Mouse (Mus musculus): Measurements from ENCODE around the gene Srgap2.
A peak's percentile ranks its signal among the peaks of the same experiment; 100 is the strongest.

Gene Srgap2

DNA sequence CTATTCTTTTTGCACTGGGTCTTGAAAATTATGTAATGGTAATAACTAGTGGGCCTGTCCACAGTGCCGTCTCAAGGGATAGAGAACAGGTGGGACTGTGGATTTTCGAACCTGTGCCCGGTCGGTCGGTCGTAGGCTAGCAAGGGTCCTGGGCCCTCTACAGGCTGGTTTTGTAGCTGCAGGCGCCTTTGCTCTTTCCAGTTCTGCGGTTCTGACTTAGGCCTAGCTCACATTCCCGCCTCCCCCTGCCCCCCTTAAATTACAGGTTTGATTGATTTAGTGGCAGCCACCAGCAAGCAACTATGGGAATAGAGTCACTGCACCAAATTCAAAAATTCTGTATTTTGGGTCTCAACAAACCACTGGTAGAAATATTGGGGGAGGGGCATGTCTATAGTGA is 281.2 kb downstream of the Srgap2 start:
- DNase-seq (ENCODE audit: low read depth), result peak; percentile 74

- DNase-seq (ENCODE audit: low read depth), result peak; percentile 75
Observed at GRCm38 (mm10) chr1:131245089-131245856, 281.9 kb downstream of the Srgap2 start, which contains the start of gene Rassf5. Gene Rassf5, minus strand, starts transcription at chr1:131245258.

- DNase-seq (ENCODE audit: low read depth), result no peak
Observed at GRCm38 (mm10) chr1:131244536-131245088, 282.5 kb downstream of the Srgap2 start.

GRCm38 (mm10) chr1:131242956-131243355 is 284.2 kb downstream of the Srgap2 start:
- DNase-seq (ENCODE audit: low read depth), result no peak

- no peak for DNase-seq (ENCODE audit: low read depth)
Observed at GRCm38 (mm10) chr1:131239576-131240193, 287.5 kb downstream of the Srgap2 start.

DNA sequence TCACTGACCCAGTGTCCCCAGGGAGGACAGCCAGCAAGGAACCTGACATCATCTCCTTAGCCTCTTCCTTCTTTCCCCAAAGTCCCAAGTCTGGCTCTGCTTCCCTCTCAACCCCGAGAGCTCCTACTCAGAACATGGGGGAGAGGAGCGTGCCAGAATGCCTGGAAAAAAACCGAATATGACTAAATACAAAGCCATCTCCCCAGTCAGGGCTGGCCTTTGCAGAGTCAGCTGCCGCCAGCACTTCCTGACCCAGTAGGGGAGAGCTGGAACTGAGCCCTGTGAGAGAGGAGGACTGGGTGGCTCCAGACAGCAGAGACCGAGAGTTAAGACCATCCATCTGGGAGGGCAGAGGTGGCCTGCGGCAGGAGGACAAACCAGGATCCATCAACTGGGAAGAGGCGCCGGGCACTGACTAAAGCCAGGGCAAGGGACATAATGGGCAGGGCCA is 288.2 kb downstream of the Srgap2 start:
- no peak for DNase-seq (ENCODE audit: low read depth)

DNA sequence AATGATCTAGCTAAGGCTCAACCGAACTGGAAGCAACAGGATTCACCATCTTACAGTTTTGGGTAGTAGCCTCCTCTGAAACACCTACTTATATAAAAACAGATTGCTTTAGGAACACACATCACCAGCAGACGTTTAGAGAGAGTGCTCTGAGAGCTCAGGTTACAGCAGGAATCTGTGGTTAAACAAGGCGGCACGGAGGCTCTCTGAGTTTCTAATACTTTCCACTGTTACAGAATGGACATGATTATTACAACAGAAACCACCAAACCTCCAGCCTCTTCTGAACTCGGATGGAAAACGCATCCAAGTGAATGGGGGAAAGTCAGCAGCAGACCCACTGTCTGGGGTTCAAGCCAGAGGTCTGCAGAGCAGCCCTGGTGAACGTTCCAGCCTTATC is 291.1 kb downstream of the Srgap2 start:
- DNase-seq (ENCODE audit: low read depth), result no peak

Data from induced T-regulatory cell, adult 2 months (primary cell).